Mouse (Mus musculus): ENCODE data around the gene Man1c1.

- no peak for TF ChIP-seq CTCF (IDR thresholded peaks at IDR 0.05; ENCODE audit: borderline replicate concordance, extremely low read depth, insufficient read depth, insufficient read length)
- TF ChIP-seq POLR2A (IDR thresholded peaks at IDR 0.05; ENCODE audit: borderline replicate concordance, extremely low read depth, insufficient read depth, insufficient read length, poor library complexity, severe bottlenecking) = no peak
Observed at GRCm38 (mm10) chr4:134587636-134588197, 116.4 kb downstream of the Man1c1 start.

Measured in brain, embryonic 14.5 days (tissue).